Mouse (Mus musculus) brain, embryonic 14.5 days (tissue): ENCODE results near the gene Elk3. TPM values are rescaled to one million over a fixed set of nuclear protein-coding genes. Genes with fewer than 3 reads are reported as not detected.
A peak's percentile ranks its signal among the peaks of the same experiment; 100 is the strongest.

ENCODE experiments used
- DNase-seq: peaks from one replicate; pipeline ENCODE4 v3.0.0-alpha.2; 2011; ENCODE audit warnings: low read depth
- CTCF ChIP-seq: fragments of 200-500 bp; IDR thresholded peaks from 2 replicates; pipeline ENCODE4 v1.5.1; 2012; ENCODE audit warnings: inconsistent platforms, mild to moderate bottlenecking, moderate library complexity, borderline replicate concordance; ENCODE audit not compliant: insufficient read depth, insufficient read length; ENCODE audit errors: extremely low read depth
- POLR2A ChIP-seq: fragments of 200-500 bp; IDR thresholded peaks from 2 replicates; pipeline ENCODE4 v1.6.1; 2012; ENCODE audit warnings: mild to moderate bottlenecking, inconsistent platforms, borderline replicate concordance; ENCODE audit not compliant: poor library complexity, insufficient read depth, insufficient read length, severe bottlenecking; ENCODE audit errors: extremely low read depth
- polyA plus RNA-seq: library from polyadenylated mRNA; depleted of rRNA; stranded (reverse); fragments of >200 nt; gene quantifications from 2 replicates; pipeline ENCODE4 v1.2.3, GENCODE M21; 2012

The Elk3 gene
- polyA plus RNA-seq, 1 experiment: 16.0 TPM

GRCm38 (mm10) chr10:93325804-93326740 is 15.1 kb upstream of the Elk3 start:
- TF ChIP-seq POLR2A (no peak), CTCF (no peak)
- DNase-seq: no peak

GRCm38 (mm10) chr10:93325369-93325768 is 14.4 kb upstream of the Elk3 start:
- DNase-seq: no peak
- no peak for TF ChIP-seq CTCF
- no peak for TF ChIP-seq POLR2A

- TF ChIP-seq CTCF (no peak), POLR2A (no peak)
Measured at GRCm38 (mm10) chr10:93324438-93324837, 13.5 kb upstream of the Elk3 start.

GRCm38 (mm10) chr10:93323659-93324058 is 12.7 kb upstream of the Elk3 start:
- TF ChIP-seq CTCF (no peak), POLR2A (no peak)
- DNase-seq: no peak

More at GRCm38 (mm10) chr10:93324438-93324837, 13.5 kb upstream of the Elk3 start:
- DNase-seq: no peak

- no peak for DNase-seq
- TF ChIP-seq CTCF (no peak), POLR2A (no peak)
Measured at GRCm38 (mm10) chr10:93321763-93322162, 10.8 kb upstream of the Elk3 start.

GRCm38 (mm10) chr10:93320148-93320547 is 9.2 kb upstream of the Elk3 start:
- TF ChIP-seq CTCF (no peak), POLR2A (no peak)
- no peak for DNase-seq

GRCm38 (mm10) chr10:93319526-93320063 is 8.7 kb upstream of the Elk3 start:
- no peak for TF ChIP-seq CTCF
- no peak for TF ChIP-seq POLR2A
- DNase-seq: no peak

- TF ChIP-seq POLR2A (no peak), CTCF (no peak)
- DNase-seq: no peak
Measured at GRCm38 (mm10) chr10:93316909-93317308, 6.0 kb upstream of the Elk3 start.

- TF ChIP-seq CTCF (no peak), POLR2A (no peak)
- peak; percentile 20 for DNase-seq
Measured at GRCm38 (mm10) chr10:93311576-93311975, 641 bp upstream of the Elk3 start.

- TF ChIP-seq POLR2A (no peak), CTCF (no peak)
- peak; percentile 32 for DNase-seq
Measured at GRCm38 (mm10) chr10:93309934-93310621, 857 bp downstream of the Elk3 start.
